Mouse (Mus musculus) embryonic facial prominence, embryonic 10.5 days (tissue): ENCODE measurements around the gene Erap1. TPM values are rescaled to one million over a fixed set of nuclear protein-coding genes. Genes with fewer than 3 reads are reported as not detected.
"Not testable (repeated sequence)": the region's sequence is repeated elsewhere in the genome, so short reads cannot be mapped to it uniquely, and the experiment has no call there.

Experiments used
- DNase-seq: peaks from one replicate; pipeline ENCODE4 v3.0.0-alpha.2; 2017; ENCODE audit warnings: low spot score
- H3K27ac ChIP-seq: fragments of 300-500 bp; sonication (generic); replicated peaks from 2 replicates; pipeline ENCODE4 v1.5.1; 2016; ENCODE audit warnings: mild to moderate bottlenecking
- H3K27me3 ChIP-seq: fragments of 300-500 bp; sonication (generic); replicated peaks from 2 replicates; pipeline ENCODE4 v1.6.1; 2016; ENCODE audit warnings: low read depth, mild to moderate bottlenecking; ENCODE audit not compliant: poor library complexity, severe bottlenecking
- H3K36me3 ChIP-seq: fragments of 300-500 bp; sonication (generic); replicated peaks from 2 replicates; pipeline ENCODE4 v1.6.1; 2016; ENCODE audit warnings: mild to moderate bottlenecking, moderate library complexity
- H3K4me1 ChIP-seq: fragments of 300-500 bp; sonication (generic); 2 replicates; pipeline ENCODE4 v1.6.1; 2016
- H3K4me3 ChIP-seq: fragments of 300-500 bp; sonication (generic); 2 replicates; pipeline ENCODE4 v1.5.1; 2016; ENCODE audit warnings: mild to moderate bottlenecking, moderate library complexity
- H3K9me3 ChIP-seq: fragments of 300-500 bp; sonication (generic); 2 replicates; pipeline ENCODE4 v1.6.1; 2016; ENCODE audit warnings: mild to moderate bottlenecking
- WGBS: fragments of 180-500 bp; shearing (Covaris S2); methylation state at CpG from one replicate; pipeline ENCODE4 v1.1.7; 2016; 5-methylcytosine and 5-hydroxymethylcytosine counted together
- polyA plus RNA-seq: library from polyadenylated mRNA; unstranded; fragments of >200 nt; fragmentation: Nextera tagmentation; extraction: Ambion mirVana; gene quantifications from 2 replicates; pipeline ENCODE4 v1.2.1, GENCODE M21; 2016

The Erap1 gene
- polyA plus RNA-seq = 3.0 and 3.8 TPM in 2 replicates

- H3K9me3 ChIP-seq = no peaks in the 10 kb centered on the region
- peak within 1 kb of the TSS; percentile 85 for H3K4me3 ChIP-seq
- no peaks in the 10 kb centered on the region for H3K27me3 ChIP-seq
- peak; percentile 60 for DNase-seq
- 1% methylated on average over 12 of the region's 12 CpGs for WGBS
- peaks cover 6% of the 10 kb centered on the region; the same call in 1 of the 2 replicates for H3K4me1 ChIP-seq
- no peaks in the 10 kb centered on the region for H3K36me3 ChIP-seq
- H3K27ac ChIP-seq = peak within 1 kb of the TSS; percentile 96
Observed at GRCm38 (mm10) chr13:74638793-74639711, at the start of gene Erap1. Gene Erap1 (plus strand): TSS chr13:74639568.

GRCm38 (mm10) chr13:74591401-74591821, 48.0 kb upstream of the Erap1 start:
- H3K4me1 ChIP-seq, H3K4me3 ChIP-seq, H3K27ac ChIP-seq, DNase-seq, H3K36me3 ChIP-seq, H3K27me3 ChIP-seq, H3K9me3 ChIP-seq: not testable (repeated sequence)
- 60% methylated on average over 12 of the region's 12 CpGs for WGBS

- not testable (repeated sequence) for H3K27ac ChIP-seq, H3K36me3 ChIP-seq, H3K9me3 ChIP-seq, H3K27me3 ChIP-seq, H3K4me3 ChIP-seq, DNase-seq, H3K4me1 ChIP-seq
- 87% methylated on average over 2 of the region's 2 CpGs for WGBS
Observed at GRCm38 (mm10) chr13:74591828-74592227, 47.5 kb upstream of the Erap1 start.

GRCm38 (mm10) chr13:74597022-74597421, 42.3 kb upstream of the Erap1 start:
- not testable (repeated sequence) for H3K4me1 ChIP-seq, H3K36me3 ChIP-seq, H3K27ac ChIP-seq, H3K27me3 ChIP-seq, DNase-seq, H3K4me3 ChIP-seq, H3K9me3 ChIP-seq
- WGBS = 86% methylated on average over 2 of the region's 2 CpGs

- not testable (repeated sequence) for H3K4me1 ChIP-seq, H3K4me3 ChIP-seq, DNase-seq, H3K27ac ChIP-seq, H3K27me3 ChIP-seq
- Histone ChIP-seq H3K9me3 (peaks cover 19% of the 10 kb centered on the region; the same call in 1 of the 2 replicates), H3K36me3 (peaks cover 25% of the 10 kb centered on the region)
- 96% methylated on average over 1 of the region's 1 CpGs for WGBS
Observed at GRCm38 (mm10) chr13:74601776-74602175, 37.6 kb upstream of the Erap1 start.

- H3K36me3 ChIP-seq, H3K9me3 ChIP-seq, H3K4me1 ChIP-seq, H3K27me3 ChIP-seq: not testable (repeated sequence)
- peak; percentile 81 for DNase-seq
- Histone ChIP-seq H3K4me3 (peak overlapping the region; percentile 63), H3K27ac (peak overlapping the region; percentile 85)
- WGBS = 9% methylated on average over 22 of the region's 22 CpGs
Observed at GRCm38 (mm10) chr13:74617163-74618019, 22.0 kb upstream of the Erap1 start.

GRCm38 (mm10) chr13:74632327-74632726, 7.0 kb upstream of the Erap1 start:
- Histone ChIP-seq H3K9me3 (no peaks in the 10 kb centered on the region), H3K4me3 (no peak overlapping the region), H3K36me3 (no peaks in the 10 kb centered on the region), H3K27ac (no peak overlapping the region), H3K27me3 (no peaks in the 10 kb centered on the region), H3K4me1 (no peaks in the 10 kb centered on the region)
- 69% methylated on average over 1 of the region's 1 CpGs for WGBS
- no peak for DNase-seq

- H3K4me3 ChIP-seq = no peak overlapping the region
- DNase-seq = no peak
- no peak overlapping the region for H3K27ac ChIP-seq
- H3K27me3 ChIP-seq = no peaks in the 10 kb centered on the region
- no peaks in the 10 kb centered on the region for H3K4me1 ChIP-seq
- H3K36me3 ChIP-seq = no peaks in the 10 kb centered on the region
- WGBS = 82% methylated on average over 3 of the region's 3 CpGs
- no peaks in the 10 kb centered on the region for H3K9me3 ChIP-seq
Observed at GRCm38 (mm10) chr13:74632857-74633256, 6.5 kb upstream of the Erap1 start.

GRCm38 (mm10) chr13:74639712-74640522, 549 bp downstream of the Erap1 start:
- peak; percentile 84 for DNase-seq
- H3K9me3 ChIP-seq = no peaks in the 10 kb centered on the region
- peak overlapping the region; percentile 85 for H3K4me3 ChIP-seq
- WGBS = under 1% methylated on average over 47 of the region's 49 CpGs
- H3K4me1 ChIP-seq = peaks cover 6% of the 10 kb centered on the region; the same call in 1 of the 2 replicates
- no peaks in the 10 kb centered on the region for H3K27me3 ChIP-seq
- peak overlapping the region; percentile 96 for H3K27ac ChIP-seq
- H3K36me3 ChIP-seq = no peaks in the 10 kb centered on the region

GRCm38 (mm10) chr13:74640523-74640920, 1.2 kb downstream of the Erap1 start:
- not testable (repeated sequence) for H3K9me3 ChIP-seq, DNase-seq, H3K36me3 ChIP-seq, H3K4me1 ChIP-seq, H3K27me3 ChIP-seq
- H3K27ac ChIP-seq = peak overlapping the region; percentile 96
- H3K4me3 ChIP-seq = peak overlapping the region; percentile 85
- WGBS = 65% methylated on average over 3 of the region's 3 CpGs

GRCm38 (mm10) chr13:74695497-74696193, 56.3 kb downstream of the Erap1 start:
- Histone ChIP-seq H3K9me3 (no peaks in the 10 kb centered on the region), H3K4me1 (no peaks in the 10 kb centered on the region), H3K27ac (no peak overlapping the region), H3K36me3 (0 out of 2 replicates have a peak, but pooled peaks cover 2% of the 10 kb centered on the region), H3K4me3 (no peak overlapping the region), H3K27me3 (no peaks in the 10 kb centered on the region)
- WGBS = 87% methylated on average over 5 of the region's 5 CpGs
- no peak for DNase-seq
